Mouse (Mus musculus) adrenal gland, adult 8-10 months (tissue): ENCODE results near the gene Cul7. TPM values are rescaled to one million over a fixed set of nuclear protein-coding genes. Genes with fewer than 3 reads are reported as not detected.
A peak's percentile ranks its signal among the peaks of the same experiment; 100 is the strongest.

Experiments
- DNase-seq: peaks from one replicate; pipeline ENCODE4 v3.0.0; 2022
- total RNA-seq, 4 experiments: library from RNA; stranded (reverse); gene quantifications; 2 replicates each; pipeline ENCODE4 v1.2.4; 2022

Gene Cul7
- total RNA-seq = 10 to 100 TPM; 42.0 to 53.5 (median 47.2) TPM

GRCm38 (mm10) chr17:46650232-46651031 lies at the start of gene Cul7:
Gene Cul7, plus strand, starts transcription at chr17:46650337.
- peak; percentile 90 for DNase-seq

GRCm38 (mm10) chr17:46600569-46600968 lies 49.6 kb upstream of the Cul7 start:
- no peak for DNase-seq

- no peak for DNase-seq
Measured at GRCm38 (mm10) chr17:46602212-46602611, 47.9 kb upstream of the Cul7 start.

GRCm38 (mm10) chr17:46603229-46603628 lies 46.9 kb upstream of the Cul7 start:
- no peak for DNase-seq

DNA sequence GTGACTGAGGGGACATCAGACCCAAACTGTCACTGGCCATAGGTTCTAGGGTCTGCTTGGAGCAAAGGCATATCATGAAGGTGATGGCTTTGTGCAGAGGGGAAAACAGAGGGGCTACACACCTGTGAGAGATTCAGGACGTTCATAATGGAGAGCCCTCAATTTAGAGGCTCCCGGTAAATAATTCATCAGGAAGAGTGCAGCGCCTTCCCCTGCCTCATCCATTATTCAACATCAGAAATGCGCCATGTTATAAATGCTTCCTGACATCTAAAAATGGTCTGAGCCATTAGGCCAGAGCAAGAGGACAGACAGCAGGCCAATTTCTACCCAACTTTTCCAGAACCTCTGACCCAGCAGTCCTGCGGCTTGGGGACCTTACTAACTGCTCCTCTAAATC lies 45.0 kb upstream of the Cul7 start:
- DNase-seq = no peak

- no peak for DNase-seq
Measured at GRCm38 (mm10) chr17:46605987-46606386, 44.1 kb upstream of the Cul7 start.

GRCm38 (mm10) chr17:46609721-46610514 lies 40.2 kb upstream of the Cul7 start:
- DNase-seq = no peak

DNA sequence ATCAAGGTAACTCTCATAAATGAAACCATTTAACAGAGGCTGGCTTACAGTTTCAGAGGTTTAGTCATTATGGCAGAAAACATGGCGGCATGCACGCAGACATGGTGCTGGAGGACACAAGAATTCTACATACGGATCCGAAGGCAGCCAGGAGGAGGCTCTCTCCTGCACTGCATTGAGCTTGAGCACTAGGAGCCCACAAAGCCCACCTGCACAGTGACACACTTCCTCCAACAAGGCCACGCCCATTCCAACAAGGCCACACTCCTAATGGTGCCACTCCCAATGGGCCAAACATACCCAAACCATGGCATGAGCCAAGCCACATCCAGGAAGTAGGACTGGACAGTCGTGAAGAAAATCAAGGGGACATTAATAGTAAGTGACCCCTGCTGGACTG lies 38.8 kb upstream of the Cul7 start:
- DNase-seq = no peak

DNA sequence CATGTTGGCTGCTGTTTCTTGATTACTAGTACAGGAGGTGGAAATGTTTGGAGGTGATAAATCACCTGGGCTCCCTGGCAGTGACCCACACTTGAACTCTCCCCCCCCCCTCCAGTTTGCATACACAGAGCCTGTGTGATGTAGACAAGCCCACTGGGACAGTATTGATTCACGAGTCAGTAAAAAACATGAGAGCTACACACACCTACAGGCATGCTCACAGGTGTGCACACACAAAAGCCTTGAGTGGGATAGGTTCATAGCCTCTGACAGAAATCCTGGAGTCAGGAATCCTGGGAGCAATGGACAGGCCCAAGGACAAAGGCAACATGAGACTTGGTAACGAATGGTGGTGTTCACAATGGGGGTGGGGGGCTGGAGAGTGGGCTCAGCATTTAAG lies 37.9 kb upstream of the Cul7 start:
- DNase-seq = no peak

DNA sequence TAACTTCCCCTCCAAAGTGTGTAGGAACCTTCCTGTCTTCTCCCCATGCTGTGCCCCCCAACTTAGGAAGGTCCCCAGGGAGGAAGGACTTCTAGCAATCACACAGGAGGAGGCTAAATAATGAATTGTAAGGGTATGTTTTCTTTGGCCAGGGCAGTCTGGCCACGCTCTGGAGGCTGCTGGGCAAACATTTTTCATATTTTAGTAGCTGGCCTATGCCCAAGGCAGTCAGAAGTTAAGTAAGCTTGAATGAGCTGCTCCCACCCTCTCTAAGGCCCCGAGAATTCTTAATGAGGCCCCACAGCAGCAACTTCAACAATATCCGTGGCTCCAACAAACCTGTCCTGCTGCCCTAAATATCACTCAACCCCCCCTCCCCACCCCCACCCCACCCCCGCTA lies 37.3 kb upstream of the Cul7 start:
- DNase-seq = no peak

GRCm38 (mm10) chr17:46613229-46613628 lies 36.9 kb upstream of the Cul7 start:
- no peak for DNase-seq

DNA sequence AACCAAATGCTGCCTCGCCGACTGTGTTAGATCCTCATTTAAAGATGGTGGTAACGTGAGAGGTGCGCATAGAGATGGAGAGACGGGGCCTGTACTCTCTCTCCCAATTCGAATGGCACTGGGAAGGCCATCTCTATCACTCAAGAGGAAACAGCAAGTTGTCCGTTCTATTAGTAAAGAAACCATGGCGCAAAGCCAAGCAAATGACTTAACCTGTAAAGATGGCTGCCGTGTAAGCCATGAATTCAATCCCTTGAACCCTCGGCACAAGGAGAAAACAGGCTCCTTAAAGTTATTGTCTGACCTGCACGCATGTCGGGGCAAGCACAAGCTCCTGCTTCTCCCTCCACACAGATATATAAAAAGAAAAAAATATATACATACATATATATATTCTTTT lies 32.3 kb upstream of the Cul7 start:
- DNase-seq = no peak

GRCm38 (mm10) chr17:46618394-46618768 lies 31.8 kb upstream of the Cul7 start:
- no peak for DNase-seq

- no peak for DNase-seq
Measured at GRCm38 (mm10) chr17:46618769-46619682, 31.1 kb upstream of the Cul7 start.

DNA sequence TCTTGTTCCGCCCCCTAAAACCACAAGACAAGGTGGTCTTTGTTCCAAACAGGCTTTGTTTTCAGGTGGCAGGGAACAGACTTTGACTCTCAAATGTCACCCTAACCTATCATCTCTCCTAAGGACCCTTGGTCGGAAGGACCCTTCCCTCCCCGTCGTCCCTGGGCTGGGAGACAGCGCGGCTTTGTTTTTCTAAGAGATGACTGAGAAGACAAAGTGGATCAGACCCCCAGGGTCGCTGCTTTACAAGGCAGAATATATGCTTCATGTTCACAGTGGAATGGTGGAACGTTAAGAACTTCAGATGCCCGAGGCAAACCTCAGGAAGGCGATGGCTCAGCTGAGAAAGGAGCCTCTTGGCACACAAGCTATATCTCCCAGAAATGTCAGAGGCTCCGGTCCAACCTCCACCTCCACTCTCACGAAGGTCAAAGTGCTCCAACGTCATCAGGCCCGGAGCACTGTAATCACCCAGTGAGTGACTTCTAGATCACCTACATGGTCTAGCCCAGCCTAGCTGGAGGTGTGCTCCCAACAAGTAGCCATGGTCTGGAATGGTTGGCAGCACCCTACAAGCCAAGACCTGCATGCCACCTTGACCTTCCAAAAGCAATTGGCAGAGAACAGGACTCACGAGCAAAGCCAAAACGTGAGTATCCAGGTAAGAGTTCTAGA lies 30.3 kb upstream of the Cul7 start:
- DNase-seq = no peak

DNA sequence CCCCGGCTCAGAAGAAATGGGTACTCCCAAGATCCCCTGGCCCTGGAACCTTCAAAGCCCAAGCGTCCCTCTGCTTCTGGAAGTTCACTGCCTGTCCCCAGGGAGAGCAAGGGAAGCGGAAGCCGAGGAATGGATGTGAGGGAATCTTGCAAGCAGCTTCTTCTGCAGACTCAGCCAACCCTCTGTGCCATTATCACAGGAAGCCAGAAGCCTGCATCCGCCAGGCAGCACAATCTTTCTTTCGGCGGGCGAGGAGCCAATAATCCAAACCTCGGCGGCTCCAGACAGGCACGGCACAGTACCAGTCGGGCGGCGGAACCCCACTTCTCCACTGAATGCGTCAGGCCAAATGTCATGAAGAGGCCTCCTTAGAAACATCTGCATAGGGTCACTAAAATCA lies 28.8 kb upstream of the Cul7 start:
- DNase-seq = no peak

- no peak for DNase-seq
Measured at GRCm38 (mm10) chr17:46622269-46622668, 27.9 kb upstream of the Cul7 start.

DNA sequence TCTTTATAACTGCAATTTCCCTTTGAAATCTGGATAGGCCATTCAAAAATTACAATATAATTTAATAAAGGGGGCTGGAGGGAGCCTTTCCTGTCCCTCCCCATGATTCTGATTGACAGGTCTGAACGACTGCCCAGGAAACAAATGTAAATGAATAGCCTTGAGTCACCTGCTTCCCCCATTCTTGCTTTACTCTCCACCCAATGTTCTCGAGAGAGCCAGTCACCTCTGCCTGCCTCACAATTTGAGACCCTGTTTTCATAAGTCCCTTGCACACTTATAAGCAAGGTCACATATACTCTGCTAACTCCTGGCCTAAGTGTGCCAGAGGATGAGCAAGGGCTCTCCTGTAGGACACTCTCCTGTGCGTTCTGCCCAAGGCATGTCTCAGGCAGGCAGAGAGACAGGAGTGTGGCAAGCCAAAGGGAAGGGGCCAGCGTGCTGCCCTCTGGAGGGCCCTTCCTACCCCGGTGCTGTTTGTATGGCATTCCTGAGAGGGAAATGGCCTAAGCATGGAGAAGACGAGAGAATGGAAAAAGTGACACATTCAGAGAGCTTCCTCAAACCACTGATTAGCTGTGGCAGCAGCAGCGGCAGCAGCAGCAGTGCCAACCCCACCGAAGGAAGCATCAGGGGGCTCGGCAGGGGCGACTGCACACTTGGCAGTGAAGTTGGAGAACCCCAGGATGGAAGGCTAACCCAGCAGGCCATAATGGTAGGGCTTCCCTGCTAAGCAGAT lies 26.1 kb upstream of the Cul7 start:
- DNase-seq = no peak

GRCm38 (mm10) chr17:46624598-46624997 lies 25.5 kb upstream of the Cul7 start:
- DNase-seq = no peak

GRCm38 (mm10) chr17:46627409-46627808 lies 22.7 kb upstream of the Cul7 start:
- no peak for DNase-seq

GRCm38 (mm10) chr17:46628471-46628790 lies 21.7 kb upstream of the Cul7 start:
- DNase-seq = no peak
